Mouse (Mus musculus): ENCODE measurements around the gene Olfr311. TPM values are rescaled to one million over a fixed set of nuclear protein-coding genes. Genes with fewer than 3 reads are reported as not detected.
"Not testable (repeated sequence)": the region's sequence is repeated elsewhere in the genome, so short reads cannot be mapped to it uniquely, and the experiment has no call there.

Olfr311 gene
- polyA plus RNA-seq (2012; rRNA removed): not detected in 2 replicates
- not detected in 2 replicates for polyA plus RNA-seq (2014; fragmentation: Nextera tagmentation; extraction: Ambion mirVana)

GRCm38 (mm10) chr11:58838951-58839350 lies at the start of gene Olfr311:
Gene Olfr311 (plus strand): TSS chr11:58839251.
- H3K4me1 ChIP-seq (ENCODE audit: control insufficient read depth, insufficient read depth, low read length); H3K9ac ChIP-seq (ENCODE audit: low read depth, low read length, severe bottlenecking); DNase-seq (ENCODE audit: low spot score); H3K4me3 ChIP-seq (replicated peaks; ENCODE audit: low read length); H3K36me3 ChIP-seq (ENCODE audit: control insufficient read depth, insufficient read depth, low read length); H3K27me3 ChIP-seq (ENCODE audit: control insufficient read depth, insufficient read depth, low read length); H3K27ac ChIP-seq (replicated peaks; ENCODE audit: low read depth, low read length); H3K9me3 ChIP-seq (ENCODE audit: control insufficient read depth, low read length); ATAC-seq (ENCODE audit: low FRiP score, low read depth); H3K4me2 ChIP-seq (replicated peaks; ENCODE audit: low read depth, low read length, severe bottlenecking): not testable (repeated sequence)

GRCm38 (mm10) chr11:58789532-58789931 lies 49.5 kb upstream of the Olfr311 start:
- Histone ChIP-seq H3K27me3 (ENCODE audit: control insufficient read depth, insufficient read depth, low read length) (no peaks in the 10 kb centered on the region), H3K27ac (replicated peaks; ENCODE audit: low read depth, low read length) (no peak overlapping the region), H3K9me3 (ENCODE audit: control insufficient read depth, low read length) (no peaks in the 10 kb centered on the region), H3K36me3 (ENCODE audit: control insufficient read depth, insufficient read depth, low read length) (no peaks in the 10 kb centered on the region), H3K4me1 (ENCODE audit: control insufficient read depth, insufficient read depth, low read length) (no peaks in the 10 kb centered on the region), H3K9ac (ENCODE audit: low read depth, low read length, severe bottlenecking) (no peak overlapping the region), H3K4me2 (replicated peaks; ENCODE audit: low read depth, low read length, severe bottlenecking) (no peak overlapping the region), H3K4me3 (replicated peaks; ENCODE audit: low read length) (no peak overlapping the region)
- DNase-seq (ENCODE audit: low spot score): no peak
- ATAC-seq (ENCODE audit: low FRiP score, low read depth): no peak
- TF ChIP-seq POLR2A (IDR thresholded peaks at IDR 0.05; ENCODE audit: borderline replicate concordance, extremely low read depth, insufficient read depth, insufficient read length): no peak
- WGBS: 30% methylated on average over 3 of the region's 3 CpGs

- Histone ChIP-seq H3K36me3 (ENCODE audit: control insufficient read depth, insufficient read depth, low read length) (no peaks in the 10 kb centered on the region), H3K4me1 (ENCODE audit: control insufficient read depth, insufficient read depth, low read length) (no peaks in the 10 kb centered on the region), H3K27ac (replicated peaks; ENCODE audit: low read depth, low read length) (no peak overlapping the region), H3K4me3 (replicated peaks; ENCODE audit: low read length) (no peak overlapping the region), H3K9me3 (ENCODE audit: control insufficient read depth, low read length) (no peaks in the 10 kb centered on the region), H3K4me2 (replicated peaks; ENCODE audit: low read depth, low read length, severe bottlenecking) (no peak overlapping the region), H3K9ac (ENCODE audit: low read depth, low read length, severe bottlenecking) (no peak overlapping the region), H3K27me3 (ENCODE audit: control insufficient read depth, insufficient read depth, low read length) (no peaks in the 10 kb centered on the region)
- no peak for TF ChIP-seq POLR2A (IDR thresholded peaks at IDR 0.05; ENCODE audit: borderline replicate concordance, extremely low read depth, insufficient read depth, insufficient read length)
- DNase-seq (ENCODE audit: low spot score): no peak
- ATAC-seq (ENCODE audit: low FRiP score, low read depth): no peak
- WGBS: 42% methylated on average over 2 of the region's 2 CpGs
Observed at GRCm38 (mm10) chr11:58790053-58790452, 49.0 kb upstream of the Olfr311 start.

GRCm38 (mm10) chr11:58790646-58791045 lies 48.4 kb upstream of the Olfr311 start:
- WGBS: 80% methylated on average over 6 of the region's 6 CpGs
- H3K36me3 ChIP-seq (ENCODE audit: control insufficient read depth, insufficient read depth, low read length): no peaks in the 10 kb centered on the region
- TF ChIP-seq POLR2A (IDR thresholded peaks at IDR 0.05; ENCODE audit: borderline replicate concordance, extremely low read depth, insufficient read depth, insufficient read length): no peak
- ATAC-seq (ENCODE audit: low FRiP score, low read depth) (no peak), DNase-seq (ENCODE audit: low spot score) (no peak)
- no peak overlapping the region for H3K9ac ChIP-seq (ENCODE audit: low read depth, low read length, severe bottlenecking)
- H3K4me2 ChIP-seq (replicated peaks; ENCODE audit: low read depth, low read length, severe bottlenecking): no peak overlapping the region
- H3K4me1 ChIP-seq (ENCODE audit: control insufficient read depth, insufficient read depth, low read length): no peaks in the 10 kb centered on the region
- no peaks in the 10 kb centered on the region for H3K27me3 ChIP-seq (ENCODE audit: control insufficient read depth, insufficient read depth, low read length)
- H3K9me3 ChIP-seq (ENCODE audit: control insufficient read depth, low read length): no peaks in the 10 kb centered on the region
- H3K4me3 ChIP-seq (replicated peaks; ENCODE audit: low read length): no peak overlapping the region
- H3K27ac ChIP-seq (replicated peaks; ENCODE audit: low read depth, low read length): no peak overlapping the region

GRCm38 (mm10) chr11:58795856-58796255 lies 43.2 kb upstream of the Olfr311 start:
- 91% methylated on average over 2 of the region's 2 CpGs for WGBS
- no peak for DNase-seq (ENCODE audit: low spot score)
- Histone ChIP-seq H3K27ac (replicated peaks; ENCODE audit: low read depth, low read length) (no peak overlapping the region), H3K9me3 (ENCODE audit: control insufficient read depth, low read length) (no peaks in the 10 kb centered on the region), H3K27me3 (ENCODE audit: control insufficient read depth, insufficient read depth, low read length) (no peaks in the 10 kb centered on the region), H3K9ac (ENCODE audit: low read depth, low read length, severe bottlenecking) (no peak overlapping the region), H3K4me1 (ENCODE audit: control insufficient read depth, insufficient read depth, low read length) (no peaks in the 10 kb centered on the region), H3K4me2 (replicated peaks; ENCODE audit: low read depth, low read length, severe bottlenecking) (no peak overlapping the region), H3K36me3 (ENCODE audit: control insufficient read depth, insufficient read depth, low read length) (no peaks in the 10 kb centered on the region), H3K4me3 (replicated peaks; ENCODE audit: low read length) (no peak overlapping the region)
- no peak for ATAC-seq (ENCODE audit: low FRiP score, low read depth)
- no peak for TF ChIP-seq POLR2A (IDR thresholded peaks at IDR 0.05; ENCODE audit: borderline replicate concordance, extremely low read depth, insufficient read depth, insufficient read length)

GRCm38 (mm10) chr11:58796850-58797249 lies 42.2 kb upstream of the Olfr311 start:
- H3K27ac ChIP-seq (replicated peaks; ENCODE audit: low read depth, low read length): no peak overlapping the region
- no peak overlapping the region for H3K4me3 ChIP-seq (replicated peaks; ENCODE audit: low read length)
- no peak for DNase-seq (ENCODE audit: low spot score)
- H3K4me2 ChIP-seq (replicated peaks; ENCODE audit: low read depth, low read length, severe bottlenecking): no peak overlapping the region
- H3K9ac ChIP-seq (ENCODE audit: low read depth, low read length, severe bottlenecking): no peak overlapping the region
- no peaks in the 10 kb centered on the region for H3K4me1 ChIP-seq (ENCODE audit: control insufficient read depth, insufficient read depth, low read length)
- no peaks in the 10 kb centered on the region for H3K9me3 ChIP-seq (ENCODE audit: control insufficient read depth, low read length)
- WGBS: 64% methylated on average over 7 of the region's 7 CpGs
- no peaks in the 10 kb centered on the region for H3K36me3 ChIP-seq (ENCODE audit: control insufficient read depth, insufficient read depth, low read length)
- TF ChIP-seq POLR2A (IDR thresholded peaks at IDR 0.05; ENCODE audit: borderline replicate concordance, extremely low read depth, insufficient read depth, insufficient read length): no peak
- no peak for ATAC-seq (ENCODE audit: low FRiP score, low read depth)
- H3K27me3 ChIP-seq (ENCODE audit: control insufficient read depth, insufficient read depth, low read length): no peaks in the 10 kb centered on the region

Data from limb, embryonic 14.5 days (tissue).